Mouse (Mus musculus) layer of hippocampus, adult 2 months (tissue): ENCODE measurements at regions not wholly inside any gene's neighbourhood (a gene's known extent, or its start where the extent isn't known, plus 50 kb on each side); places are given as distances from the start of the nearest gene placed in this dataset.
A peak's percentile ranks its signal among the peaks of the same experiment; 100 is the strongest.

Experiments used
- DNase-seq, 2 experiments: peaks; one replicate each; pipeline ENCODE4 v3.0.0; 2022; ENCODE audit warnings: low spot score in 2 of 2
- H3K27ac ChIP-seq: fragments of 200-600 bp; 2 replicates; pipeline ENCODE4 v1.8.1; 2022
- H3K4me3 ChIP-seq: fragments of 200-600 bp; 2 replicates; pipeline ENCODE4 v1.8.1; 2022; ENCODE audit warnings: mild to moderate bottlenecking
- CTCF ChIP-seq: fragments of 200-600 bp; conservative IDR thresholded peaks from 2 replicates; pipeline ENCODE4 v1.8.1; 2022; ENCODE audit warnings: antibody characterized with exemption, mild to moderate bottlenecking, moderate library complexity

DNA sequence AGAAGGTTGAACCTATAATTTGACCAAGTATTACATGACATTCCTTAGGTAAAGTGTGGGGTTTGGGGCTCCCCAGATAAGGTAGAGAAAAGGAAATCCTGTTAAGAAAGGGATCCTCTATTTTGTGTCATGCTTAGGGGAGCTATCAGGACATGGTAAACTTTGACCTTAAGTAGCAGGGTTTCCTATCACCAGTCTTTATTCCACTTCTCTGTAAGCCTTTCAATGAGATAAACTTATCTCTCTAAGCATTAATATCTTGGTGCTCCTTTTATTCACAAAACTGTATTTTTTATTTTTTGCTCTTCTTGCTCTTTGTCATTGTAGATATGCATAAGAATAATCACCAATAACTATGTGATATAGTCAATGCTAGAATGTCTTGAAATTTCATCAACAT, 194.4 kb upstream of the Rasa1 start:
- no peak for TF ChIP-seq CTCF
- no peak overlapping the region for H3K4me3 ChIP-seq
- H3K27ac ChIP-seq: no peak overlapping the region
- DNase-seq: no peak

DNA sequence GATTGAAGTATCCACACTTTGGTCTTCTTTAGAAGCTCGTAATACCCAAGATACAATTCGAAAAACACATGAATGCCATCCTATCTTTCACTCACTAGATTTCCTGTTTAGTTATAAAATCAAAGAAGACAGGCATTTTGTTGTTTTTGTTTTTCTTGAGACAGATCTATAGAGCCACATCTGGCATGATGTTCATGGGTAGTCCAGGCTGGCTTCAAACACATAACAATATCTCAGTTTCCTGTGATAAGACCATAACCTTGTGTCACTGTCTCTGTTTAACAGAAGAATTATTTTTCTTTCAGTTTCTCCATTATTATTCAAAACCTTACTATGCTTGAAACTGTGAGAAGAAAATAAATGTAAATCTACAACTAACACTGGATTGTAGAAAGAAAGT, 190.5 kb upstream of the Rasa1 start:
- TF ChIP-seq CTCF: no peak
- Histone ChIP-seq H3K27ac (no peak overlapping the region), H3K4me3 (no peak overlapping the region)
- no peak for DNase-seq

DNA sequence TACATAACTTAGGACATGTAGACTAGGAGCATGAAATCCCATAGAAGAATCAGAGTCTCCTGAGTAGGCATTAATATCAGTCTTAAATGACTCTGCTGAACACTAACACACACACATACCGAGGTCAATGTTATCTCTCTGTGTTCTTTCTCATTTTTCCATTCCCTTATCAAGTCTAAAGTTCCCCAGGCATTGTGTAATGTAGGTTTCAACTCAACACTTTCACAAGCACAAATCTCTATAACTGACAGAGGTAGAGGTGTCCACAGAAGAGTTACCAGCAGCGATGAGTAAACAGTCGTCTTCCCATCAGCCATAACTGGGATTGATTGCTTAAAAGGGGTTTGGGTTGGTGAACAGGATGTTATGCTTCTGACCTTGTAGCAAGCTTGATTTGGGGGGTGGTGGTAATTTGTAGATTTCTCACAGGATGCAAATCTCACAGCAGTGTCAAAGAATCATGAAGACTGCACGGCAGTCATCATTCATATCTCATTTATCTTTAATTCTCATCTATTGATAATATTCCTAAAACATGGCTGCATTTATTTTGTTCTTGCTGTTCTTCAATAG, 187.4 kb upstream of the Rasa1 start:
- H3K27ac ChIP-seq: no peak overlapping the region
- no peak for TF ChIP-seq CTCF
- no peak overlapping the region for H3K4me3 ChIP-seq
- DNase-seq: no peak

DNA sequence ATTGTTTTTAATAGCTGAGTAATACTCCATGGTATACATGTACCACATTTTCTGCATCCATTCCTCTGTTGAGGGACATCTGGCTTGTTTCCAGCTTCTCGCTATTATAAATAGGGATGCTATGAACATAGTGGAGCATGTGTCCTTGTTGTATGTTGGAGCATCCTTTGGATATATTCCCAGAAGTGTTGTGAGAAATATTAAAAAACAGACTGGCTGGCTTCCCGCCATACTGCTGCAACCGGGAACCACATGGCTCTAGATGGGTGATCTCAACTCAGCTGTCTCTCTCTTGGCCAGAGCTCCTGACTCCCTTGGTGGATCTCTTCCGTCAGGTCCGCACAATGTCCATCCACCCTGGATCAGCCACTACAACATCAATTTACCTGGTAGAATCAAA, 182.4 kb upstream of the Rasa1 start:
- peak overlapping the region; percentile 48; the same call in 1 of the 2 replicates for H3K27ac ChIP-seq
- H3K4me3 ChIP-seq: no peak overlapping the region
- no peak for TF ChIP-seq CTCF
- DNase-seq: peak; percentile 69 to 72

DNA sequence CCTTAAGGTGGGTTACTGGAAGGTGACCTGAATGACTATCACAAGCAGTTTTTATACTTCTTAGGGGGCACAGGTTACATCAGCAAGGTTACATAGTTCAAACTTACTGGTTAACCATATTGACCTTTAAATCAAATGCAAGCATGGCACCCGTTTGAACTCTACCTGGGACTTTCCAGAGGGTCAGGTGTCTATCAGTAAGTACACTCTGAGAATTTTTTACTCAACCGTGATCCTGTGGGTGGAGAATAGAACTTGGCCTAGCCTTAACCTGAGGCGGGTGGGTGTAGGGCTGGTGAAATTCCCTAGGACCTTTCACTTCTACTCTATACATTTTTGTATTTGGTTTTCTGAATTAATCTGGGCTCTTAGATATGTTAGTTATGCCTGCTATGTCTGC, 170.5 kb upstream of the Rasa1 start:
- TF ChIP-seq CTCF: no peak
- H3K27ac ChIP-seq: no peak overlapping the region
- no peak overlapping the region for H3K4me3 ChIP-seq
- no peak for DNase-seq

DNA sequence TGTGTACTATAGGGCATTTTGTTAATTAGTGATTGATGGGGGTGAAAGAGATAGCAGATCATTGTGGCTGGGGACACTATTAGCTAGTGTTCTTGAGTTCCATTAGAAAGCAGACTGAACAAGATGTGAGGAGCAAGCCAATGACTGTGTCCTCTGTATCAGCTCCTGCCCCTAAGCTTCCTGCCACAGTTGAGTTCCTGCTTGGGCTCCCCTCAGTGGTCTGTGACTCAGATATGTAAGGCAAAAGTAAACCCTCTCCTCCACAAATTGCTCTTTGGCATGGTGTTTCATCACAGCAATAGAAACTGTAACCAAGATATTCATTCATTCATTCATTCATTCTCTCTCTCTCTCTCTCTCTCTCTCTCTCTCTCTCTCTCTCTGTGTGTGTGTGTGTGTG, 169.7 kb upstream of the Rasa1 start:
- H3K4me3 ChIP-seq: no peak overlapping the region
- DNase-seq: no peak
- TF ChIP-seq CTCF: no peak
- H3K27ac ChIP-seq: no peak overlapping the region

DNA sequence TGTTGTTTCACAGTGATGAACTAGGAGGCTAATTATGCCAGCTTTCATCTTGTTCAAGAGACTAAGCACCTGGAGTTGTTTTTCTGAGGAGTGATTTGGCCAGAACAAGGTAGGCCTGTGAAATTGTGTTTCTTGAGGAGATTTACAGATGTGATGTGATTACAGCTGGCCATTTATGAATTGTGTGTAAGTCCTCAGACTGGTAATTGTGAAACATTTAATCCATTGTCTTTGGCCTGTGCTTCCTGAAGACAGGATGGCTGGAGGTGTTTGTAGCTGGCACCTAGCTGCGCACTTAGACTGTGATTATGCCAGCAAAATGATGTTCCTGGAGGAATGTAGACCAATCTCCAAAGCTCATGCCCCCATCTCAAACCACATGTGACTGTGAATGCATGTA, 150.7 kb upstream of the Rasa1 start:
- TF ChIP-seq CTCF: no peak
- no peak overlapping the region; the same call in 1 of the 2 replicates for H3K27ac ChIP-seq
- DNase-seq: no peak
- H3K4me3 ChIP-seq: no peak overlapping the region

DNA sequence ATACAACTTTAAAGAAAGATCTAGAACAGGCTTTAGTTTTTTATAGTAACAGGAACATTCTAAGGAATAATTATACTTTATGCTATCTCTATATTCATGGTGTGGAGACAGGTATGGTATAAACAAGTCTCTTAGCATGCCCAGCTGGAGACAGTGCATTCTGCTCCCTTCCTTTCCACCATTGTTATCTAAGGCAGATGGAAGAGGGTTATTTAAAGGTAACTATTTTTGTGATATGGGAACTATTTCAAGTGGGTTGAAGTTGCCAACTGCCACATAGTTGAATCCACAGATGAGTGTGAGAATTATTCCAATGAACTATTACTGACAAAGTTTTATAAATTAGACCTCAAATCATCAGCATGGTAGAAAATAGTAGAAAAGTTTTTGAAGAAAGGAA, 148.9 kb upstream of the Rasa1 start:
- no peak for TF ChIP-seq CTCF
- Histone ChIP-seq H3K4me3 (no peak overlapping the region), H3K27ac (peak overlapping the region; percentile 91)
- peak in 1 of 2 experiments; percentile 17 for DNase-seq

DNA sequence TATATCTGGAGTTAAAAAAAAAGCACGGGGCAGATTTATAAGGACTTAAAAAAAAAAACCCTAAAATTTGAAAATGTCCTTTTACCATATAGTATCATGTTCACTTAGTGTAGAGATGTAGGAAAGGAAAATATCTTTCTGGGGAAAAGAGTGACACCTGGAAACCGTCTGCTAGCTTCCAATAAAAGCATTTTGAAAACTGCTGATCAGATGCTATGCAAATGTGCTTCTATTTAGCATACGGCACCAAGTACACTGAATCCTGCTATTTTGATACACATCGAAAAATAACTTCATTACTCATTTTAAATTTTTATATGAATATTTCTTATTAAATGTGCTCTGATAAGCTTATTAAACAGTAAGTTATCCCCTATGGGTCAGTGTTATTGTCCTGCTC, 148.1 kb upstream of the Rasa1 start:
- peak; percentile 54 to 57 for DNase-seq
- no peak overlapping the region for H3K4me3 ChIP-seq
- no peak for TF ChIP-seq CTCF
- H3K27ac ChIP-seq: peak overlapping the region; percentile 91

DNA sequence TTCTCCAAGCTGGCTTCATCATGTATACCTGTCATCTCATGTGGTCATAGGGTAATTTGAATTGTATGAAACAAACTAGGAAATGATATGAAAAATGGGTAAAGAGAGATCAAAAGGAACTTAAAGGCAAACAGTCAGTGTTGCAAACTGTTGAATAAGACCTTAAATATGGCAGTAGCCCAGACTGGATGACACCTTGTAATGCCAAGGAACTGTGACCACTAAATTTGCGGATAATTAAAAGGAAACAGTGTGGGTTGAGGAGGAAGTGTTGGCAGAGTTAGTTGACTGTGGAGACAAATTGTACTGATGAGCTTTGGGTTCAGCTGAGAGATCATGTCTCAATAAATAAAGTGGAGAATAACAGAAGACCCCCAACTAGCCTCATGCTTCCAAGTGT, 147.3 kb upstream of the Rasa1 start:
- no peak for TF ChIP-seq CTCF
- H3K4me3 ChIP-seq: no peak overlapping the region
- H3K27ac ChIP-seq: peak overlapping the region; percentile 91
- DNase-seq: no peak

DNA sequence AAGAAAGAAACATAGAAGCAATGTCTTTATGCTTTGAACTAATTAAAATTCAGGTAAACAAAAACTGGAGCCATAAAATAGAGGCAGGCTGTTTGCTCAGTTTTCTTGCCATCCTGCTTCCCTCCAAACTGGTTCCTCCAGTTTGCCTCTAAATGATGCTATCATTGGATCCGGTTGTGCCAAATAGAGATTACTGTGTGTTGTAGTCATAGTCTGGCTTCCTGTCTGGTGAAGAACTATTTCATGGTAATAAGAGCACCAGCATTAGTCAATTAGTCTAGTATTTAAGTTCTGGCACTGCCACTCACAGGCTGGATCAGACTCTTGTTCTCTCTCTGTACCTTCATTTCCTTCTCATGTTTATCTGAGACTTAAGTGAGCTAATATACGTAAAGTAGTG, 141.9 kb upstream of the Rasa1 start:
- no peak for DNase-seq
- no peak overlapping the region for H3K4me3 ChIP-seq
- no peak for TF ChIP-seq CTCF
- no peak overlapping the region for H3K27ac ChIP-seq

DNA sequence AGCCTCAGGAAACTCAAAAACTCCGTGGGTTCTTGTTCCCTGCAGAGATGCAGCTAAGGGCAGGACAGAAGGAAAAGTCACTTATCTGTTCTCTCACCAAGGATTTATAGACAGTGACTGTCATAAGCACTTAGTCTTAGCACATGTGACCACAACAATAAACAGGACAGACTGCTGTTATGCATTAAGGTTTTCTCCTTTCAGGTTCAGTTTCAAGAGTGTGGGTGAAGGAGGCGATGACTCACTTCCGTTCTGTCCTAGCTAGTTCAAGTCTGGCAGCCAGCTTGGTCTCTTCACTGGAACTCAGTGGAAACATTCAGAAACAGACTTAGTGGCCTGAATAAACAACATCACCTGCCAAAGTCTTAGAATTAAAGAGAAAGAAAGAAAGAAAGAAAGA, 141.1 kb upstream of the Rasa1 start:
- no peak overlapping the region for H3K4me3 ChIP-seq
- no peak for DNase-seq
- no peak for TF ChIP-seq CTCF
- H3K27ac ChIP-seq: no peak overlapping the region

DNA sequence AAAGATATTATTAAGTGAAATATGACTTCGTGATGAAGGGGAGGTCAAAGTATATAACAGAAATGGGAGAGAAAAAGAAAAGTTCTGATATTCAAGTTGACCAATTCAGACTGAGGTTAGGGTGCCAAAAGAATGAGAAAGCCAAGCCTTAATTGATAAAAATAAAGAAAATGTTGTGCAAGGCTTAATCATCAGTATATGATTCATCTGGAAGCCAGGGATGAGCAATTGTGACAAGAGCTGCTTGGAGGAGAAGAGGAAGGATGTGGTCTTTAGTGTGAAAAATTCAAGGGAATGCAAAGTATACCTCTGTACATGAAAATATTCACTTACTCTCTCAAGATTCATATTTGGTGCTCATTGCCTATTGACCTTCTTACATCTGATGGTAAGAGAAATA, 129.7 kb upstream of the Rasa1 start:
- TF ChIP-seq CTCF: no peak

DNA sequence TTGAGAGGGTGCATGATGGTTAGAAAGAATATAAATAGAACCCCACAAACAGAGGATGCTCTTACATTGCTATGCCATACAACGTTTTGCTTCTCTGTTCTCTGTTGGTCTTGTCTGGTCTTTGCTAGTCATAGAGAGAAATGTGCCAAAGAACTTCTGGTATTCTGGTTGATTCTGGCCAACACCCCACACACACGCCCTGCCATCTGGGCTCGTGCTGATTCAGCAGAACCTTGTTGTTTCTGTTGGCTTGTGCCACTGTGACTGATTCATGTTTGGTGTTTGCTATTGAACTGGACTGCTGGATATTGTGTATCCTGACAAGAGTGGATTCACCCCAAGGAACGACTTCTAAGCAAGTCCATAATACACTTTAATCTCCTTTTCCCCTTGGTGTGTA, 126.0 kb upstream of the Rasa1 start:
- no peak for TF ChIP-seq CTCF
- H3K27ac ChIP-seq: no peak overlapping the region
- H3K4me3 ChIP-seq: no peak overlapping the region
- no peak for DNase-seq

More for the DNA sequence above, 129.7 kb upstream of the Rasa1 start:
- DNase-seq: no peak
- Histone ChIP-seq H3K27ac (no peak overlapping the region), H3K4me3 (no peak overlapping the region)

DNA sequence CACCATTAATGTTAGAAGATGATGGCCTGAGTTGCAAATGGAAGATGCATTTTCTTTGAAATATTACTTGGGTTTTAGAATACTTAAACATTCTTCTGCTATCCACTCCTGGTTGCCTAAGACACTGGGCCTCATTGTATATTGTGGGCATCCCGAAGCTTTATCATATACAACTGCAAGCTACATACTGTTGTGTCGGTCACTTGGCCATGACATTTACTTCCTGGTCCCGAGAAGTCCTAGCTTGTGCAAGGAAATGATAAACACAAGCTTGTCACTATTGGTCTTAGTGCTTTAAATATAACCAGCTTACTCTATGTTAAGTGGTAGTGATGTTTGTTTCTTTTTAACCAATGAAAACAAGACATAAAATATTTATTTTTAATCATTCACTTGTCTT, 122.4 kb upstream of the Rasa1 start:
- no peak overlapping the region for H3K4me3 ChIP-seq
- no peak overlapping the region for H3K27ac ChIP-seq
- no peak for TF ChIP-seq CTCF
- DNase-seq: no peak
